Mouse (Mus musculus) hindbrain, embryonic 16.5 days (tissue): ENCODE data around the gene Plekhs1. TPM values are rescaled to one million over a fixed set of nuclear protein-coding genes. Genes with fewer than 3 reads are reported as not detected.

Source experiments
- ATAC-seq: fragments of 200-750 bp; cut with Nextera tagmentation; 2 replicates; pipeline ENCODE4 v1.8.0; 2017; ENCODE audit warnings: moderate TSS enrichment, moderate library complexity
- H3K27ac ChIP-seq: fragments of 300-500 bp; sonication (generic); 2 replicates; pipeline ENCODE4 v1.5.1; 2014; ENCODE audit warnings: low read depth, mild to moderate bottlenecking, control low read depth, low read length, moderate library complexity
- H3K27me3 ChIP-seq: fragments of 300-500 bp; sonication (generic); replicated peaks from 2 replicates; pipeline ENCODE4 v1.6.1; 2014; ENCODE audit warnings: low read length; ENCODE audit not compliant: control insufficient read depth, insufficient read depth
- H3K36me3 ChIP-seq: fragments of 300-500 bp; sonication (generic); 2 replicates; pipeline ENCODE4 v1.6.1; 2014; ENCODE audit warnings: mild to moderate bottlenecking, low read length, moderate library complexity, mixed read lengths; ENCODE audit not compliant: control insufficient read depth, insufficient read depth
- H3K4me1 ChIP-seq: fragments of 300-500 bp; sonication (generic); 2 replicates; pipeline ENCODE4 v1.6.1; 2014; ENCODE audit warnings: low read depth, low read length; ENCODE audit not compliant: control insufficient read depth, insufficient read depth
- H3K4me2 ChIP-seq: fragments of 300-500 bp; sonication (generic); 2 replicates; pipeline ENCODE4 v1.6.1; 2014; ENCODE audit warnings: mild to moderate bottlenecking, low read length, control low read depth, moderate library complexity
- H3K4me3 ChIP-seq: fragments of 300-500 bp; sonication (generic); 2 replicates; pipeline ENCODE4 v1.5.1; 2014; ENCODE audit warnings: mild to moderate bottlenecking, low read length, control low read depth, moderate library complexity
- H3K9ac ChIP-seq: fragments of 300-500 bp; sonication (generic); 2 replicates; pipeline ENCODE4 v1.6.1; 2014; ENCODE audit warnings: low read depth, mild to moderate bottlenecking, control low read depth, low read length, moderate library complexity
- H3K9me3 ChIP-seq: fragments of 300-500 bp; sonication (generic); 2 replicates; pipeline ENCODE4 v1.6.1; 2014; ENCODE audit warnings: mild to moderate bottlenecking, low read length, moderate library complexity; ENCODE audit not compliant: control insufficient read depth
- whole genome bisulfite sequencing: fragments of 180-500 bp; shearing (Covaris S2); extraction: QIAGEN DNeasy Blood & Tissue Kit; methylation state at CpG from one replicate; pipeline ENCODE4 v1.1.7; 2014; 5-methylcytosine and 5-hydroxymethylcytosine counted together
- polyA plus RNA-seq: library from polyadenylated mRNA; unstranded; fragments of >200 nt; fragmentation: Nextera tagmentation; extraction: Ambion mirVana; gene quantifications from 2 replicates; pipeline ENCODE4 v1.2.1, GENCODE M21; 2015

Plekhs1 gene
- polyA plus RNA-seq, 1 experiment from 2014 or later, result 0.25 TPM

DNA sequence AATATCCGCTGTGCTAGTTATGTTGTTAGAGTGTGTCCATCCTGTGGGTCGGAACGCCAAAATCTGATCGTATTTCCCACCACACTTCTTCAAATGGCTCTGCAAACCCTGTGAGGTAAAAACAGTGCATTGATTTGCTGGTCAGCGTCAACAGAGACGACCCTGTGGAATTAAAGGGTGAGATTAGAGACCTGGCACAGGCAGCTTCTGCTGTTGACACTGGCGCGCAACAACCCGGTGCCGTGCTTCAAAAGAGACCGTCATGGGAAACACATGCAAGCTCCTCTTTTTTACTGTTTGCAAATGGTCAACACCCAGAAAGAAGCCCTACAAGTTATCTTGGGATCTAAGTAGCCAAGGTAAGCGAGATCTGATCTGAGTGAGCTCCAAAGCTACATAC is 69.8 kb downstream of the Plekhs1 start:
- 95% methylated on average over 12 of the region's 12 CpGs for WGBS
- Histone ChIP-seq H3K4me1 (no peaks in the 10 kb centered on the region), H3K27ac (no peak overlapping the region), H3K36me3 (no peaks in the 10 kb centered on the region), H3K9me3 (no peaks in the 10 kb centered on the region), H3K4me2 (no peak overlapping the region), H3K9ac (no peak overlapping the region), H3K4me3 (no peak overlapping the region), H3K27me3 (no peaks in the 10 kb centered on the region)
- no peak for ATAC-seq

- 87% methylated on average over 14 of the region's 14 CpGs for WGBS
- Histone ChIP-seq H3K36me3 (no peaks in the 10 kb centered on the region), H3K9me3 (no peaks in the 10 kb centered on the region), H3K27ac (no peak overlapping the region), H3K27me3 (no peaks in the 10 kb centered on the region), H3K9ac (no peak overlapping the region), H3K4me1 (no peaks in the 10 kb centered on the region), H3K4me3 (no peak overlapping the region), H3K4me2 (no peak overlapping the region)
- ATAC-seq, result no peak
Observed at GRCm38 (mm10) chr19:56533291-56534071, 72.0 kb downstream of the Plekhs1 start.

- Histone ChIP-seq H3K4me1 (no peaks in the 10 kb centered on the region), H3K27ac (no peak overlapping the region), H3K27me3 (no peaks in the 10 kb centered on the region), H3K4me2 (no peak overlapping the region), H3K9me3 (no peaks in the 10 kb centered on the region), H3K9ac (no peak overlapping the region), H3K36me3 (no peaks in the 10 kb centered on the region; the same call in 1 of the 2 replicates), H3K4me3 (no peak overlapping the region)
- no peak for ATAC-seq
- WGBS, result 79% methylated on average over 3 of the region's 3 CpGs
Observed at GRCm38 (mm10) chr19:56534337-56534736, 72.9 kb downstream of the Plekhs1 start.

DNA sequence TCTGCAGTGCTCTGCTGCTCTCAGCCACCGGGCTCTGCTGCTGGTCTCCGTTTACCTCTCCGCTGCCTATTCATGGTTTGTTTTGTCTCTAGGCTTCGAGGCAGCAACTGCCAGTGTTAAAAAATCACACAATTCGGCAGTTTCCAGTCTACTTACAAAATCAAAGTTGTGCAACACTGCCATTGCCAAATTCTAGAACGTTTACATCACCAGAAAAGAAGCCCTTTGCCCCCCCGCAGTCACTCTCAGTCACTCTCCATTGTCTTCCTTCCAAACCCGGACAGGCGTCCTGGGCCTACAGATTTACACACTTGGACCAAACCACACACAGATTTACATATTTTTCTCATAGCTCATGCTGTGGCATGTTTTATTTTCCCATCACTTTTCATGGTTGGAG is 73.6 kb downstream of the Plekhs1 start:
- no peak overlapping the region for H3K9ac ChIP-seq
- 62% methylated on average over 9 of the region's 9 CpGs for WGBS
- H3K27me3 ChIP-seq, result no peaks in the 10 kb centered on the region
- ATAC-seq, result no peak
- H3K27ac ChIP-seq, result no peak overlapping the region
- no peak overlapping the region for H3K4me3 ChIP-seq
- H3K4me1 ChIP-seq, result no peaks in the 10 kb centered on the region
- H3K9me3 ChIP-seq, result no peaks in the 10 kb centered on the region
- H3K4me2 ChIP-seq, result no peak overlapping the region
- no peaks in the 10 kb centered on the region; the same call in 1 of the 2 replicates for H3K36me3 ChIP-seq

GRCm38 (mm10) chr19:56535765-56536164 is 74.3 kb downstream of the Plekhs1 start:
- Histone ChIP-seq H3K4me1 (no peaks in the 10 kb centered on the region), H3K4me2 (no peak overlapping the region), H3K9ac (no peak overlapping the region), H3K27me3 (no peaks in the 10 kb centered on the region), H3K36me3 (no peaks in the 10 kb centered on the region; the same call in 1 of the 2 replicates), H3K4me3 (no peak overlapping the region), H3K27ac (no peak overlapping the region), H3K9me3 (no peaks in the 10 kb centered on the region)
- 91% methylated on average over 9 of the region's 9 CpGs for WGBS
- no peak for ATAC-seq

Other genes with a start within 250 kb of the Plekhs1 start
- 0.07 TPM in 1 of 2 replicates, not detected in the other for gene Habp2, start 174.5 kb upstream of the Plekhs1 start, polyA plus RNA-seq
- gene Nrap, start 71.6 kb upstream of the Plekhs1 start, polyA plus RNA-seq, result 0.24 and 0.79 TPM in 2 replicates
- 24.5 and 25.5 TPM in 2 replicates for gene Casp7, start 64.5 kb upstream of the Plekhs1 start, polyA plus RNA-seq
- gene Dclre1a, start 86.6 kb downstream of the Plekhs1 start, polyA plus RNA-seq, result 8.5 and 8.8 TPM in 2 replicates
- 6.0 and 8.3 TPM in 2 replicates for gene Nhlrc2, start 86.6 kb downstream of the Plekhs1 start, polyA plus RNA-seq